Mouse (Mus musculus): ENCODE data around the gene Tmeff2. TPM values are rescaled to one million over a fixed set of nuclear protein-coding genes. Genes with fewer than 3 reads are reported as not detected.

Gene Tmeff2
- polyA plus RNA-seq, 1 experiment, result not detected

GRCm38 (mm10) chr1:51069288-51069687 lies 168.8 kb downstream of the Tmeff2 start:
- TF ChIP-seq GATA1 (IDR thresholded peaks at IDR 0.05; ENCODE audit: low read length), result no peak

DNA sequence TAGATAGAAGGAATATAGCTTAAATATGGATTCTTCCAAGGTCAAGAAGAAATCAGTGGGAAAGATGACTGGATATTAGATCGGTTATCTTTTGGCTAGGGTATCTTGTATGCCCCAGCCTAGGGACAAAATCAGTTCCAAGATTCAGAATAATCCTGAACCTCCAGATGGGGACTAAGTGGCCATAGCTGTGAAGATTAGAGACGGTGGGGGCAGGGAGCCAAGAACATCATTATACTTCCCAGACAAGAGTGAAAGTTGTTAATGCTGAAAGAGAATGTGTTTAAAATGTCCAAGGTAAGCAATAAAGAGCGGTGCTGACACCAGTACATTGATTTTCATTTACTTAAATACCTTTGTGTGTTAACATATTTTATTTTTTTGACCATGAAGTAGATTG lies 173.6 kb downstream of the Tmeff2 start:
- no peak for TF ChIP-seq GATA1 (IDR thresholded peaks at IDR 0.05; ENCODE audit: low read length)

GRCm38 (mm10) chr1:51075785-51076771 lies 175.6 kb downstream of the Tmeff2 start:
- TF ChIP-seq GATA1 (IDR thresholded peaks at IDR 0.05; ENCODE audit: low read length), result no peak

DNA sequence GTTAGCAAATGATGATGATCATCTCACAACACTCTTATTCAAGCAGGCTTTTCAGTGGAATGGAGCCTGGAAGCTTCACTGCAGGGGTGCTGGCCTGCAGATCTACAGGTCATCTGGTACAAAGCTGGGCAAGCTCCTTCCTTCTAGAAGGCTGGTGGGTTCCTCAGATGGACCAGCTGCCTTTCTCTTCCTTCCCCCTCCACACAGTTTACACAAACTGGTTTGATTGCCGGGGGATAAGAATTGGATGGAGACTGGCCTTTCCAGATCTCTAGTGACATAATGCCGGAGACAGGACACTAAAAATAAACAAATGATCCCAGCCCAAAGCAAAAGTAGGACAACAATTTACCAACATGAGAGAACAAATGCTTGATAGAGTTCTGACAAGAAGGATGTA lies 188.5 kb downstream of the Tmeff2 start:
- TF ChIP-seq GATA1 (IDR thresholded peaks at IDR 0.05; ENCODE audit: low read length), result no peak

DNA sequence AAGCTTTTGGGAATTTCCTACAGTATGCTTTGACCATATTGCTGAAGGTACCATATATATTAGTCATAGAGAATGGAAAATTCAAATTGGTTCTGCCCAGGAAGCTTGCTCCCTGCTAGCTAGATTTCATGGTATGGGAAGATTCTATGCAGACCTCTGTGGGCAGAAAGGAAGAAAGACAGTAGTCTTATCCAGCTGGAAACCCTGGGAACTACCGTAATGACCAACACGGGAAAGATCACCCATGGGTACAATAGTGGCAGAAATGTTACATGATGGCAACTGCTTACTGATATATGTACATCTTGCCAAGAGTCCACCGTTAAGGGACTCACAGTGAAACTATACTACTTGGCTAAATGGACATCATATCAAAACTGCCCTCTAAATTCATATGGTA lies 189.4 kb downstream of the Tmeff2 start:
- no peak for TF ChIP-seq GATA1 (IDR thresholded peaks at IDR 0.05; ENCODE audit: low read length)

- TF ChIP-seq GATA1 (IDR thresholded peaks at IDR 0.05; ENCODE audit: low read length), result no peak
These were observed 189.8 kb downstream of the Tmeff2 start for GRCm38 (mm10) chr1:51090212-51090761.

- TF ChIP-seq GATA1 (IDR thresholded peaks at IDR 0.05; ENCODE audit: low read length), result no peak
These were observed 194.3 kb downstream of the Tmeff2 start for GRCm38 (mm10) chr1:51094713-51095112.

GRCm38 (mm10) chr1:51096848-51097598 lies 196.6 kb downstream of the Tmeff2 start:
- no peak for TF ChIP-seq GATA1 (IDR thresholded peaks at IDR 0.05; ENCODE audit: low read length)

DNA sequence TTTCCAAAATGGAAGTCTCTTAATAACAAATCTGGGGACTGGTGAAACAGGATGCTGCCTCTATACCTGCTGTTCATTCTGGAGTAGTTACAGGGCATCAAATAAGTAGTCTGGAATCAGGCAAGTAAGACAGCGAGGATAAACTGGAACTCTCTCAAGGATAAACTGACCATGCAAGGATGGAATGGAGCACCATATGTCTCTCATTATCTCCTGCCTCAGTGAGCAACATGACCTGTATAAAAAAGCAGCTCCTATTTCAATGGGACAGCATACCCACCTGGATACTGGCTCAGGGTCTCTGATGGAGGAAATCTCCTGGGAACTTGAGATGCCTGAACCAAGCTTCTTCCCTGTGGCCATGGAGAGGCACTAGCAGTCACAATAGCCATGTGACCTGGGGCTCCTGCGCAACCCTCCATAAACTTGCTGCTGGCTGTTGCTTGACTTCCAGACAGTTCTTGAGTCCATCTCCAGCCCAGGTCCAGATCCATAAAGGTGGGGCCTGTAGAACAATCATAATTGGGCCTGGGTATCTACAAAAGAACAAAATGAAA lies 200.7 kb downstream of the Tmeff2 start:
- no peak for TF ChIP-seq GATA1 (IDR thresholded peaks at IDR 0.05; ENCODE audit: low read length)

- TF ChIP-seq GATA1 (IDR thresholded peaks at IDR 0.05; ENCODE audit: low read length), result no peak
These were observed 204.3 kb downstream of the Tmeff2 start for GRCm38 (mm10) chr1:51104698-51105097.

GRCm38 (mm10) chr1:51106401-51106920 lies 206.0 kb downstream of the Tmeff2 start:
- no peak for TF ChIP-seq GATA1 (IDR thresholded peaks at IDR 0.05; ENCODE audit: low read length)

- TF ChIP-seq GATA1 (IDR thresholded peaks at IDR 0.05; ENCODE audit: low read length), result no peak
These were observed 206.9 kb downstream of the Tmeff2 start for GRCm38 (mm10) chr1:51107299-51107698.

- no peak for TF ChIP-seq GATA1 (IDR thresholded peaks at IDR 0.05; ENCODE audit: low read length)
These were observed 214.3 kb downstream of the Tmeff2 start for GRCm38 (mm10) chr1:51114721-51115120.

DNA sequence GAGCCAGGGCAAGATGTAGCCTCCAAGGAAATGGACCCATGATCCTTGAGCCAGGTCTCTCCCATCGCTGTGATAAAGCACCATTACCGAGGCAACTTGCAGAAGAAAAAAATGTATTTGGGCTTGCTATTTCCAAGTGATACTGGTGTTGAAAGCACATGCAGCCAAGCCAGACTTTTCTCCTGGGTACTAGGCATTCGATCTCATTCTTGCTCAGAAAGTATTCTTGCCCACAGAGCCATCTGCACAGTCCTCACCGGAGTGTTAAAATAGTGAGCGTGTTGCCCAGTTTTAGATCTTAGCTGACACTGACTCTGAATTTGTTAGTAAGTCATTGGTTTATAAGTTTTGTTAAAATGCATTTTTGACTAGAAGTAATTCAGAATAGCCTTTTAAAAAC lies 215.3 kb downstream of the Tmeff2 start:
- no peak for TF ChIP-seq GATA1 (IDR thresholded peaks at IDR 0.05; ENCODE audit: low read length)

- TF ChIP-seq GATA1 (IDR thresholded peaks at IDR 0.05; ENCODE audit: low read length), result no peak
These were observed 217.4 kb downstream of the Tmeff2 start for GRCm38 (mm10) chr1:51117830-51118229.

Measured in G1E-ER4 (cell line).